Mouse (Mus musculus): ENCODE results near the gene Aldh3b3.

Aldh3b3 gene

GRCm38 (mm10) chr19:4003641-4004040, 45.2 kb downstream of the Aldh3b3 start:
- DNase-seq = no peak

DNA sequence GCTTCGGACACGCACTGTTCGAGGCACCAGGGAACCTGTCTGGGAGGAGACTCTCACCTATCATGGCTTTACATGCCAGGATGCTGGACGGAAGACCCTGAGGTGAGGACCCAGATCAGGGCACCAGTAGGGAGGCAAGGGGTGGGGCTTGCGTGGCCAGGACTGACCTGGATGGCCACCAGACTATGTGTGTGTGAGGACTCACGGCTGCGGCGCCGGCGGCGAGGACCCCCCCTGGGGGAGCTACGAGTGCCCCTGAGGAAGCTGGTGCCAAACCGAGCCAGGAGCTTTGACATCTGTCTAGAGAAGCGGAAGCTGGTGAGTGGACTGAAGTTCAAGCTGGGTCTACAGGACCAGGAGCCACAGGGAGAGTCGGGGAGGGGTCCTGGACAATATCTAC, 45.9 kb downstream of the Aldh3b3 start:
- DNase-seq = no peak

- DNase-seq = no peak
These were observed 46.6 kb downstream of the Aldh3b3 start for GRCm38 (mm10) chr19:4005091-4005490.

- no peak for DNase-seq
These were observed 47.5 kb downstream of the Aldh3b3 start for GRCm38 (mm10) chr19:4005971-4006370.

DNA sequence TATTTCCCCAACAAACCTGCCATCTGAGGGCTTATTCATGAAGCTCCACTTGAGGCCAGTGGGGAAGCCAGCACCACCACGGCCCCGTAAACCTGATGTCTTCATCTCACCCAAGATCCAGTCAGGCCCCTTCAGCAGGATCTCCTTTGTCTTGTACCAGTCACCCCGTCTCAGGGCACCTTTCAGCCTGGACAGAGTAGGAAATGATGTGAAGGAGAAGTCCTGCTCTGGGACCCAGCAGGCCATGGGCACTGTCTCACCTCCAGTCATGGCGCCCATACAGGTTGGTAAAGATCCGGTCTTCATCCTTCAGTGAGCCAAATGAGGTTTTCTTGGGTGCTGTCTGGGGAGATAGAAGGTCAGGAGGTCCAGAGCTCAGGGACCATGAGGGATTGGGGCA, 52.6 kb downstream of the Aldh3b3 start:
- DNase-seq = no peak

DNA sequence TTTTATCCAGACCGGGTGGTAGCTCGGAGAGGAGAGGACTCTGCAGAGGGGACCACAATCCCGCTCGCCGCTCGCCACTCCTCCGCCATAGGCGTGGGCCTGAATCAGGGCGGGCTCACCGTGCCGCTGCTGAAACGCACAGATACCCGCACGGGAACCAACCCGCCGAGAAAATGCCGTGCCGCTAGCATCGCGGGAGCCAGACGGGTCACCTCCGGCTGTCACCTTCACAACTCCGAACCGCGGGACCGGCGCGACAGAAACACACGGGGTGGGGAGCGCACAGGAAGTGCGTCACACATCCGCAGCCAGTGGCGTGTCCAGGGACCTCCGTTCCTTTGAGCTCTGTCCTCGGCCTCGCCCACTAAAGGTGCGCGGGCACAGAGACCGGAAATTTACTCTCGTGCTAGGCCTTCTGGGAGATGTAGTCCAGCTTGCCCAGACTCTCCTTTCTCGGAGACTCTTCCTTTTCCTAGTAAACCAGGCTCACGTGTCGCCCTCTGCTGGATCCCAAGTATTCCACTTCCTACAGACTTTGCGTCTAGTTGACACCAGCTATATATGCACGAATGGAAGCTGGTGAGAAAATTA, 54.1 kb downstream of the Aldh3b3 start, which contains the start of gene Ndufv1:
Ndufv1 (minus strand) TSS at position 375 of the 591 bp plus-strand sequence.
- DNase-seq = peak; percentile 99

- DNase-seq = no peak
These were observed 54.6 kb downstream of the Aldh3b3 start for GRCm38 (mm10) chr19:4013066-4013465.

GRCm38 (mm10) chr19:4014802-4015201, 56.4 kb downstream of the Aldh3b3 start:
- DNase-seq = no peak

DNA sequence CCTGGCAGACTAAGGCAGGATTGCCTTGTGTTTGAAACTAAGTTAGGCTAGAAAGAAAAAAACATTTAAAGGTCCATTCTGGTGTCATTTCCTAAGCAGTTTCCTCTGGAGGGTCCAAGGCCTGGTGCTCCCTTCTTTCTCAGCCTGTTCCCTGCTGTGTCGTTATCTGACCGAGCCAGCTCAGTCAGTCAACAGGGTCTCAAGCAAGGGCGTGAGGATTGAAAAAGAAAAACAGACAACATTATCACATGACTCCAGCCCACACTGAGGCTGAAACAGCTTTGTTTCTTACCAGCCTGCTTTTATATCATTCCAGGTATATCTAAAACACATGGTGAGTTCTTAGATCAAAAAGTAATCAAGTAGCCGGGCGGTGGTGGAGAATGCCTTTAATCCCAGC, 57.2 kb downstream of the Aldh3b3 start:
- no peak for DNase-seq

DNA sequence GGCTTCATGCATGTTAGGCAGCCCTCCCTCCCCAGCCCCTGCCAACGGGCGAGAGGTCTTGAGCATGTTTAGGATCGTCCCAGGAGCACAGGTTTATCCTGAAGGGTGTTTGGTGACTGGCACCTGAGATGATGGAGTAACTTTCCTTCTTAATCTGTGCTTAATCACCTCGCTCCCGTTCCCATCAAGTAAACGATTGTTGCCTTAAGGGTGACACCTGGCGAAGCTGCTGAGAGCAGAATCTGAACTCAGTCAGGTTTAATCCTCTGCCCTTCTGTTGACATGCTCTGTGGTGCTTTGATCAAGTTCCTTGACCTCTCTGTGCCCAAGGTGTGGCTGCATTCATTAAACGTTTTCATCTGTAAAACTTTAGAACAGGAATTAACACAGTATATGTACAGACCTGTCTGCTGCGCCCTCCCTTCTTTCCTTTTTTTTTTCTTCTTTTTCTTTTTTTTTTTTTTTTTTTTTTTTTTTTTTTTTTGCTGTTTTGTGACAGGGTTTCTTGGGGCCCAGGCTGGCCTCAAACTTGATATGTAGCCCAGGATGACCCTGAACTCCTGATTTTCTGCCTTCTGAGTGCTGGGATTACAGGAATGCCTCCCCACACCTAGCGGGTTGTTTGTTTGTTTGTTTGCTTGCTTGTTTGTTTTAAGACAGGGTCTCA, 59.6 kb downstream of the Aldh3b3 start:
- no peak for DNase-seq

- DNase-seq = peak; percentile 90 to 91
These were observed 60.5 kb downstream of the Aldh3b3 start for GRCm38 (mm10) chr19:4018743-4019583.
